ENCODE assay signal across 8 mouse cellular contexts in genomic region chr1:92972854-92973253, GRCm38 (mm10). TPM values are rescaled to one million over a fixed set of nuclear protein-coding genes. Genes with fewer than 3 reads are reported as not detected.
DNase-seq lines count a peak whose midpoint lies in the region; ATAC-seq and TF ChIP-seq lines count a peak whose summit lies in the region.

No protein-coding gene starts in this region.

- no peak for TF ChIP-seq EP300 in stomach, postnatal 0 days (optimal IDR thresholded peaks at IDR 0.05)

- H3K4me3 ChIP-seq in hindbrain, postnatal 0 days (ENCODE audit: low read length): no peak overlapping the region
- H3K4me3 ChIP-seq in hindbrain, embryonic 11.5 days (ENCODE audit: low read depth, low read length): no peak overlapping the region
- no peak overlapping the region for H3K4me3 ChIP-seq in liver, embryonic 16.5 days (ENCODE audit: low read depth, low read length)
- H3K4me3 ChIP-seq in stomach, postnatal 0 days (ENCODE audit: low read depth, low read length): no peak overlapping the region

- H3K27ac ChIP-seq in hindbrain, postnatal 0 days: no peak overlapping the region
- no peak overlapping the region for H3K27ac ChIP-seq in hindbrain, embryonic 11.5 days (ENCODE audit: low read depth, low read length)
- no peak overlapping the region for H3K27ac ChIP-seq in liver, embryonic 16.5 days (ENCODE audit: low read length)
- H3K27ac ChIP-seq in stomach, postnatal 0 days (replicated peaks): no peak overlapping the region

- WGBS in hindbrain, postnatal 0 days: 40% methylated on average over 1 of the region's 1 CpGs
- 73% methylated on average over 1 of the region's 1 CpGs for WGBS in hindbrain, embryonic 11.5 days
- WGBS in liver, embryonic 16.5 days (ENCODE audit: insufficient replicate concordance): 6% methylated on average over 1 of the region's 1 CpGs
- WGBS in stomach, postnatal 0 days: 45% methylated on average over 1 of the region's 1 CpGs

- H3K36me3 ChIP-seq in hindbrain, postnatal 0 days (ENCODE audit: insufficient read depth, low read length): no peaks in the 10 kb centered on the region
- no peaks in the 10 kb centered on the region for H3K36me3 ChIP-seq in hindbrain, embryonic 11.5 days (ENCODE audit: control insufficient read depth, insufficient read depth, low read length)
- no peaks in the 10 kb centered on the region for H3K36me3 ChIP-seq in liver, embryonic 16.5 days (ENCODE audit: control insufficient read depth, insufficient read depth)
- H3K36me3 ChIP-seq in stomach, postnatal 0 days (ENCODE audit: control insufficient read depth, insufficient read depth, low read length): no peaks in the 10 kb centered on the region

- no peaks in the 10 kb centered on the region for H3K27me3 ChIP-seq in hindbrain, postnatal 0 days (ENCODE audit: insufficient read depth, low read length)
- H3K27me3 ChIP-seq in hindbrain, embryonic 11.5 days (ENCODE audit: control insufficient read depth, insufficient read depth, low read length): no peaks in the 10 kb centered on the region
- no peaks in the 10 kb centered on the region for H3K27me3 ChIP-seq in liver, embryonic 16.5 days (ENCODE audit: control insufficient read depth, insufficient read depth, low read depth, low read length)
- no peaks in the 10 kb centered on the region for H3K27me3 ChIP-seq in stomach, postnatal 0 days (ENCODE audit: control insufficient read depth, insufficient read depth, low read length)

- no peak overlapping the region for H3K9ac ChIP-seq in hindbrain, postnatal 0 days (replicated peaks; ENCODE audit: low read length)
- no peak overlapping the region for H3K9ac ChIP-seq in hindbrain, embryonic 11.5 days (ENCODE audit: low read depth, low read length)
- no peak overlapping the region for H3K9ac ChIP-seq in liver, embryonic 16.5 days (ENCODE audit: low read depth, low read length)
- H3K9ac ChIP-seq in stomach, postnatal 0 days (ENCODE audit: low read length): no peak overlapping the region

- DNase-seq in hindbrain, postnatal 0 days (ENCODE audit: low spot score): peak; percentile 75
- DNase-seq in hindbrain, embryonic 11.5 days (ENCODE audit: low spot score): no peak
- DNase-seq in spleen, adult 18-20 months: peak; percentile 34 to 43
- no peak for DNase-seq in spleen, adult 12 weeks (ENCODE audit: low spot score)
- DNase-seq in stomach, postnatal 0 days (ENCODE audit: low spot score): peak; percentile 69

- 0 out of 2 replicates have a peak, but pooled peaks cover 2% of the 10 kb centered on the region for H3K4me1 ChIP-seq in hindbrain, postnatal 0 days (ENCODE audit: insufficient read depth, low read length)
- H3K4me1 ChIP-seq in hindbrain, embryonic 11.5 days (replicated peaks; ENCODE audit: control insufficient read depth, insufficient read depth, low read length): no peaks in the 10 kb centered on the region
- no peaks in the 10 kb centered on the region for H3K4me1 ChIP-seq in liver, embryonic 16.5 days (ENCODE audit: control insufficient read depth, low read depth, low read length)
- H3K4me1 ChIP-seq in stomach, postnatal 0 days (replicated peaks; ENCODE audit: control insufficient read depth, insufficient read depth): no peaks in the 10 kb centered on the region

- H3K9me3 ChIP-seq in hindbrain, postnatal 0 days (ENCODE audit: low read length): no peaks in the 10 kb centered on the region
- H3K9me3 ChIP-seq in hindbrain, embryonic 11.5 days (ENCODE audit: control insufficient read depth, low read length): no peaks in the 10 kb centered on the region
- no peaks in the 10 kb centered on the region for H3K9me3 ChIP-seq in liver, embryonic 16.5 days (replicated peaks; ENCODE audit: control insufficient read depth, low read length)
- H3K9me3 ChIP-seq in stomach, postnatal 0 days (ENCODE audit: control insufficient read depth, low read length): no peaks in the 10 kb centered on the region

- no peak overlapping the region for H3K4me2 ChIP-seq in hindbrain, postnatal 0 days (ENCODE audit: low read depth, low read length)
- no peak overlapping the region for H3K4me2 ChIP-seq in hindbrain, embryonic 11.5 days (replicated peaks; ENCODE audit: low read depth, low read length)
- H3K4me2 ChIP-seq in liver, embryonic 16.5 days (ENCODE audit: low read depth, low read length): no peak overlapping the region
- no peak overlapping the region for H3K4me2 ChIP-seq in stomach, postnatal 0 days (replicated peaks; ENCODE audit: low read depth)

- ATAC-seq in hindbrain, postnatal 0 days: peak; percentile 47; the same call in 1 of the 2 replicates
- no peak for ATAC-seq in hindbrain, embryonic 11.5 days (ENCODE audit: low FRiP score)
- ATAC-seq in common myeloid progenitor, adult 5-6 weeks (replicated peaks; ENCODE audit: low read depth, poor library complexity, severe bottlenecking): peak; percentile 89
- peak; percentile 35; the same call in 1 of the 2 replicates for ATAC-seq in liver, embryonic 16.5 days (ENCODE audit: low read depth)
- peak; percentile 65; the same call in 1 of the 2 replicates for ATAC-seq in stomach, postnatal 0 days (ENCODE audit: low FRiP score, low TSS enrichment)
- ATAC-seq in activated CD4-positive, CD25-positive, alpha-beta regulatory T cell, adult 4 months: no peak

- 0 out of 2 replicates have a peak, but pooled peaks have one; percentile 9 for TF ChIP-seq CTCF in hindbrain, postnatal 0 days (IDR thresholded peaks at IDR 0.05; ENCODE audit: low read depth)
- TF ChIP-seq CTCF in stomach, postnatal 0 days (IDR thresholded peaks at IDR 0.05; ENCODE audit: low read depth): no peak

RNA-seq across cellular contexts. Expression of gene Gpr35, which starts 22.2 kb away (rescaled TPM):
- 0.32 and 0.42 TPM in 2 replicates for total RNA-seq in hindbrain, postnatal 0 days (2014; rRNA removed)
- polyA plus RNA-seq in hindbrain, postnatal 0 days (2015; fragmentation: Nextera tagmentation; extraction: Ambion mirVana): 0.13 and 0.47 TPM in 2 replicates
- 0.43 TPM in 1 of 2 replicates, not detected in the other for polyA plus RNA-seq in hindbrain, embryonic 11.5 days (2014; fragmentation: Nextera tagmentation; extraction: Ambion mirVana)
- total RNA-seq in common myeloid progenitor, adult 5-6 weeks (2017): 0.46 and 0.78 TPM in 2 replicates
- 0.65 and 0.76 TPM in 2 replicates for polyA plus RNA-seq in liver, embryonic 16.5 days (2015; fragmentation: Nextera tagmentation; extraction: Ambion mirVana)
- polyA plus RNA-seq in stomach, postnatal 0 days (2015; fragmentation: Nextera tagmentation; extraction: Ambion mirVana): 3.7 and 4.1 TPM in 2 replicates
- under 1 TPM; 0.21 to 0.61 TPM for polyA plus RNA-seq in activated CD4-positive, CD25-positive, alpha-beta regulatory T cell, adult 4 months (2017; shearing (Covaris generic))

RNA-seq across cellular contexts. Expression of gene Aqp12, which starts 33.3 kb away (rescaled TPM):
- not detected in 2 replicates for total RNA-seq in hindbrain, postnatal 0 days (2014; rRNA removed)
- polyA plus RNA-seq in hindbrain, postnatal 0 days (2015; fragmentation: Nextera tagmentation; extraction: Ambion mirVana): not detected in 2 replicates
- not detected in 2 replicates for polyA plus RNA-seq in hindbrain, embryonic 11.5 days (2014; fragmentation: Nextera tagmentation; extraction: Ambion mirVana)
- total RNA-seq in common myeloid progenitor, adult 5-6 weeks (2017): not detected in 2 replicates
- 0.38 TPM in 1 of 2 replicates, not detected in the other for polyA plus RNA-seq in liver, embryonic 16.5 days (2015; fragmentation: Nextera tagmentation; extraction: Ambion mirVana)
- polyA plus RNA-seq in stomach, postnatal 0 days (2015; fragmentation: Nextera tagmentation; extraction: Ambion mirVana): 0.12 TPM in 1 of 2 replicates, not detected in the other
- polyA plus RNA-seq in activated CD4-positive, CD25-positive, alpha-beta regulatory T cell, adult 4 months (2017; shearing (Covaris generic)): not detected

RNA-seq across cellular contexts. Expression of gene Capn10, which starts 38.7 kb away (rescaled TPM):
- 79.7 and 101 TPM in 2 replicates for total RNA-seq in hindbrain, postnatal 0 days (2014; rRNA removed)
- 50.4 and 51.0 TPM in 2 replicates for polyA plus RNA-seq in hindbrain, postnatal 0 days (2015; fragmentation: Nextera tagmentation; extraction: Ambion mirVana)
- polyA plus RNA-seq in hindbrain, embryonic 11.5 days (2014; fragmentation: Nextera tagmentation; extraction: Ambion mirVana): 32.3 and 40.9 TPM in 2 replicates
- 8.1 and 11.4 TPM in 2 replicates for total RNA-seq in common myeloid progenitor, adult 5-6 weeks (2017)
- polyA plus RNA-seq in liver, embryonic 16.5 days (2015; fragmentation: Nextera tagmentation; extraction: Ambion mirVana): 17.5 and 22.4 TPM in 2 replicates
- polyA plus RNA-seq in stomach, postnatal 0 days (2015; fragmentation: Nextera tagmentation; extraction: Ambion mirVana): 21.2 and 23.3 TPM in 2 replicates
- polyA plus RNA-seq in activated CD4-positive, CD25-positive, alpha-beta regulatory T cell, adult 4 months (2017; shearing (Covaris generic)): 1 to 10 TPM; 4.0 to 8.0 TPM

Comparison
In these comparisons a context has a peak if more than half of its experiments do, and no peak if none do; other contexts are left out.
1. ATAC-seq: peak in hindbrain, postnatal 0 days (single experiment), common myeloid progenitor, adult 5-6 weeks (single experiment), liver, embryonic 16.5 days (single experiment) and stomach, postnatal 0 days (single experiment); none in hindbrain, embryonic 11.5 days (single experiment) and activated CD4-positive, CD25-positive, alpha-beta regulatory T cell, adult 4 months (single experiment).
2. DNase-seq: peak in hindbrain, postnatal 0 days (single experiment), spleen, adult 18-20 months (2 of 2) and stomach, postnatal 0 days (single experiment); none in hindbrain, embryonic 11.5 days (single experiment) and spleen, adult 12 weeks (single experiment).